Mouse (Mus musculus): Measurements from ENCODE around the gene Osbpl6. TPM values are rescaled to one million over a fixed set of nuclear protein-coding genes. Genes with fewer than 3 reads are reported as not detected.

Osbpl6 gene
- polyA plus RNA-seq (2015; fragmentation: Nextera tagmentation; extraction: Ambion mirVana), result 24.2 and 27.7 TPM in 2 replicates

DNA sequence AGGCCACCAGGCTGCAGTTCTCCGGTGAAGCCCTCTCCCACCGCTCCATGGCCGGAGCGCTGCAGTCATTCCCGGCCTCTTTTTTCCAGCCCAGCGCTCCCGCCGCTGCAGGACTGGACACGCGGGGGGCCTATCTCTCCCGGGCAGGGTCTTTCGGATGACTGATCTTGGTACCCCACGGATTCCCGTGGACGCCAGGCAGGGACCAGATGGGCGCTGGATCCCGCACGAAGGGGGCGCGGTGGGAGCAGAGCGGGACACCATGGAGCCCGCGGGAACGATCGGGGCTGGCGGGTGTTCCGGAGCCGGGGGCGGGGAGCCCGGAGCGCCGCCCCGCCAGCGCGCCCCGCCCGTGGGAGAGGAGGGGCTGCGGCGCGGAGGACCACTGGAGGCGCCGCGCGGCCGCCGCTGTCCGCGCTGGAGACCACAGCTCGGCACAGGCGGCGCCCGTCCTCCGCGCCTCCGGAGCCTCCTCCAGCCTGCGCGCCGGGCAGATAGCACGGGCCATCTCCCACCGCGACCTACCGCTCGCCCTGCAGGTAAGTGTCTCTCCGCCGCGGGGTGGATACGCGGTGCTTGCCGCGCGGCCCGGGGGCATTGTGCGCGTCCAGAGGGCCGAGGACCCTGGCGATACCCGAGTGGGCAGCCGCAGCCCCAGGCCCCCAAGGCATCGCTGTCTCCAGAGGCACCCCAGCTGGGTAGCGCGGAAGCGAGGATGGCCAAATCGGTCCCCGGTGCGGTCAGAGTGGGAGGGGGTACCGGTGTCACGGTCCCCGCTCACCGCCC lies at the start of gene Osbpl6:
Osbpl6 (plus strand) TSS at position 358 of the 786 bp plus-strand sequence.
- peak within 1 kb of the TSS; percentile 94 for H3K27ac ChIP-seq
- H3K27me3 ChIP-seq, result peaks cover 12% of the 10 kb centered on the region; the same call in 1 of the 2 replicates
- WGBS, result under 1% methylated on average over 68 of the region's 89 CpGs
- H3K4me3 ChIP-seq, result peak within 1 kb of the TSS; percentile 89
- no peaks in the 10 kb centered on the region for H3K36me3 ChIP-seq
- H3K4me1 ChIP-seq (replicated peaks), result peaks cover 11% of the 10 kb centered on the region
- no peaks in the 10 kb centered on the region for H3K9me3 ChIP-seq
- peak; percentile 95 for ATAC-seq (ENCODE audit: low FRiP score)
- peak within 1 kb of the TSS; percentile 95 for H3K9ac ChIP-seq
- peak within 1 kb of the TSS; percentile 79 for H3K4me2 ChIP-seq

- no peaks in the 10 kb centered on the region; the same call in 1 of the 2 replicates for H3K9me3 ChIP-seq
- no peaks in the 10 kb centered on the region for H3K4me1 ChIP-seq (replicated peaks)
- no peak within 1 kb of the TSS for H3K4me2 ChIP-seq
- no peak within 1 kb of the TSS for H3K27ac ChIP-seq
- no peak for ATAC-seq (ENCODE audit: low FRiP score)
- no peaks in the 10 kb centered on the region for H3K36me3 ChIP-seq
- no peak within 1 kb of the TSS for H3K9ac ChIP-seq
- no peak within 1 kb of the TSS for H3K4me3 ChIP-seq
- WGBS, result 88% methylated on average over 11 of the region's 11 CpGs
- H3K27me3 ChIP-seq, result no peaks in the 10 kb centered on the region
Measured at GRCm38 (mm10) chr2:76360226-76360625, 46.1 kb upstream of the Osbpl6 start, which contains the start of gene Cyct. Gene Cyct, minus strand, starts transcription at chr2:76360450.

GRCm38 (mm10) chr2:76362111-76362510 lies 44.2 kb upstream of the Osbpl6 start:
- Histone ChIP-seq H3K9me3 (no peaks in the 10 kb centered on the region; the same call in 1 of the 2 replicates), H3K4me1 (replicated peaks) (no peaks in the 10 kb centered on the region), H3K27me3 (no peaks in the 10 kb centered on the region), H3K36me3 (no peaks in the 10 kb centered on the region), H3K9ac (no peak overlapping the region), H3K4me2 (no peak overlapping the region), H3K4me3 (no peak overlapping the region), H3K27ac (no peak overlapping the region)
- WGBS, result 63% methylated on average over 2 of the region's 2 CpGs
- ATAC-seq (ENCODE audit: low FRiP score), result no peak

DNA sequence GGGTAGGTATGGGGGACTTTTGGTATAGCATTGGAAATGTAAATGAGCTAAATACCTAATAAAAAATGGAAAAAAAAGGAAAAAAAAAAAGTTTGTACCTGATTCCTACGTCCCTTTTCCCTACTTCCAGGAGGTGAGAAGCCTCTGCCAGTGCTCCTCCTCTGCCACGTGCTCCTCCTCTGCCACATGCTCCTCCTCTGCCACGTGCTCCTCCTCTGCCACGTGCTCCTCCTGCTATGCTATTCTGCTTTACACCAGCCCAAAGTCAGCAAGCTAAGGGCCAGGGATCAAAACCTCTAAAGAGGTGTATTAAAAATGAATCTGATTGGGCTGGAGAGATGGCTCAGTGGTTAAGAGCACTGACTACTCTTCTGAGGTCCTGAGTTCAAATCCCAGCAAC lies 40.5 kb upstream of the Osbpl6 start:
- no peak overlapping the region for H3K27ac ChIP-seq
- 74% methylated on average over 4 of the region's 4 CpGs for WGBS
- ATAC-seq (ENCODE audit: low FRiP score), result no peak
- H3K9ac ChIP-seq, result no peak overlapping the region
- peaks cover 9% of the 10 kb centered on the region for H3K4me1 ChIP-seq (replicated peaks)
- H3K27me3 ChIP-seq, result no peaks in the 10 kb centered on the region
- H3K36me3 ChIP-seq, result no peaks in the 10 kb centered on the region
- H3K9me3 ChIP-seq, result no peaks in the 10 kb centered on the region; the same call in 1 of the 2 replicates
- H3K4me3 ChIP-seq, result no peak overlapping the region
- H3K4me2 ChIP-seq, result no peak overlapping the region

DNA sequence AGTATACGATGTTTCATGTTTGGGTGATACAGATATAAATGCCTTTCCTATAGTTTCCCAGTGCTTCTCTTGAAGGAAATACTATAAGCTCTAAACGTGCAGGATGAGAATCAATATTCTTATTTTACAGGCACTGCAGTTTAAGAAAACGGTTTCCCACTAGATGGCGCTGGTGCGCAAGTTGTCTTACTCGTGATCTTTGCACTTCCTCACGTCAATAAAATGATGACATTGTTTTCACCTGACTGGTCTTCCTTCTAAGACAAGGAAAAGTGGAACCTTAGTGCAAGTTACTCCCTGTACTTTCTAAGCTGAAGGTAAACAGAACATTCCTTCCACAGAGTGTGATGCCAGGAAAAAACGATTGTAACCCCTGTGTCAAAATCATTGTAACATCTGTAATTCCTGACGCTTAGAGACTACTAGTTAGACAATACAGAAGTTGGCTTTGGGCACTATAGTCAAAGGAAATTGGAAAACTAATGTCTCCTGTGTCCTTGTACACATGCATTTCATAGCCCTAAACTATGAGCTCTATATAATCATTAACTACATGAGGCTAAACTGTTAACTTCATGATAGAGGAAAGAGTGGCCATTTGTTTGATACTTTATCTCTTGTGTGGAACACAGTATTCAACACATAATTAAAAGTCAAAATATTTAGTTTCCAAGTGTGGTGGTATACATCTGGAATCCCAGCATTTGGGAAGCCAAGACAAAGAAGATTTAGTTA lies 39.0 kb upstream of the Osbpl6 start:
- 16% methylated on average over 9 of the region's 9 CpGs for WGBS
- Histone ChIP-seq H3K4me3 (no peak overlapping the region), H3K4me1 (replicated peaks) (peaks cover 18% of the 10 kb centered on the region), H3K27ac (no peak overlapping the region), H3K36me3 (peaks cover 5% of the 10 kb centered on the region), H3K4me2 (no peak overlapping the region), H3K9me3 (no peaks in the 10 kb centered on the region; the same call in 1 of the 2 replicates), H3K9ac (no peak overlapping the region), H3K27me3 (no peaks in the 10 kb centered on the region)
- no peak for ATAC-seq (ENCODE audit: low FRiP score)

GRCm38 (mm10) chr2:76368861-76369660 lies 37.2 kb upstream of the Osbpl6 start:
- Histone ChIP-seq H3K9me3 (no peaks in the 10 kb centered on the region), H3K4me3 (no peak overlapping the region), H3K4me1 (replicated peaks) (peaks cover 18% of the 10 kb centered on the region), H3K27me3 (no peaks in the 10 kb centered on the region), H3K9ac (no peak overlapping the region), H3K4me2 (no peak overlapping the region), H3K27ac (no peak overlapping the region), H3K36me3 (peaks cover 19% of the 10 kb centered on the region)
- ATAC-seq (ENCODE audit: low FRiP score), result no peak
- WGBS, result 79% methylated on average over 13 of the region's 13 CpGs

GRCm38 (mm10) chr2:76369821-76370655 lies 36.3 kb upstream of the Osbpl6 start, which contains the start of gene Rbm45:
Gene Rbm45, plus strand, starts transcription at chr2:76369984.
- WGBS, result under 1% methylated on average over 61 of the region's 61 CpGs
- H3K36me3 ChIP-seq, result peaks cover 29% of the 10 kb centered on the region
- H3K4me3 ChIP-seq, result peak within 1 kb of the TSS; percentile 98
- peak; percentile 91 for ATAC-seq (ENCODE audit: low FRiP score)
- H3K9me3 ChIP-seq, result no peaks in the 10 kb centered on the region
- H3K4me1 ChIP-seq (replicated peaks), result peaks cover 18% of the 10 kb centered on the region
- peak within 1 kb of the TSS; percentile 98 for H3K4me2 ChIP-seq
- peak within 1 kb of the TSS; percentile 94 for H3K9ac ChIP-seq
- no peaks in the 10 kb centered on the region for H3K27me3 ChIP-seq
- H3K27ac ChIP-seq, result peak within 1 kb of the TSS; percentile 83

- H3K36me3 ChIP-seq, result peaks cover 35% of the 10 kb centered on the region
- H3K4me1 ChIP-seq (replicated peaks), result peaks cover 18% of the 10 kb centered on the region
- H3K27me3 ChIP-seq, result no peaks in the 10 kb centered on the region
- ATAC-seq (ENCODE audit: low FRiP score), result no peak
- H3K9me3 ChIP-seq, result no peaks in the 10 kb centered on the region
- peak overlapping the region; percentile 94 for H3K9ac ChIP-seq
- H3K4me2 ChIP-seq, result peak overlapping the region; percentile 98
- peak overlapping the region; percentile 83; the same call in 1 of the 2 replicates for H3K27ac ChIP-seq
- peak overlapping the region; percentile 98 for H3K4me3 ChIP-seq
- WGBS, result 5% methylated on average over 7 of the region's 7 CpGs
Measured at GRCm38 (mm10) chr2:76370656-76370922, 35.7 kb upstream of the Osbpl6 start.

DNA sequence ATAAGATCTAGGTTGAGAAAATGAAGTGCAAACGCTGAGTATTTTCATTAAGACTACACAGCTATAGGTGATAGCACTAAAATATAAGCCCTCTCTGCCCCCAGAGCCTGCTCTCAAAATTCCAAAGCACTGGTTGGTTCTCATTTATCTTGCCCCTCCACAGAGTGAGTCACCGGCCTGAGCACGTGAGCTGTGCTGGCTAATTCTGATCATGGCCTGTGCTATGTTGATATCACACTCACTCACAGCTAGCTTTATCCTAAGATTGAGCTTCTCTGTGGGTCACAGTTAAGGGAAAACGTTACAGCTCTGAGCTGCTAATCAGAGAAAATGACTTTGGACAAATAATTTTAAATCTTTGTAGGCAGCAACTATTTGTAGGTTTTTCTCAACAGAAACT lies 34.1 kb upstream of the Osbpl6 start:
- ATAC-seq (ENCODE audit: low FRiP score), result no peak
- Histone ChIP-seq H3K27ac (no peak overlapping the region), H3K36me3 (peaks cover 46% of the 10 kb centered on the region), H3K27me3 (no peaks in the 10 kb centered on the region), H3K9me3 (no peaks in the 10 kb centered on the region), H3K9ac (no peak overlapping the region), H3K4me2 (no peak overlapping the region), H3K4me3 (no peak overlapping the region), H3K4me1 (replicated peaks) (peaks cover 18% of the 10 kb centered on the region)
- 91% methylated on average over 4 of the region's 4 CpGs for WGBS

DNA sequence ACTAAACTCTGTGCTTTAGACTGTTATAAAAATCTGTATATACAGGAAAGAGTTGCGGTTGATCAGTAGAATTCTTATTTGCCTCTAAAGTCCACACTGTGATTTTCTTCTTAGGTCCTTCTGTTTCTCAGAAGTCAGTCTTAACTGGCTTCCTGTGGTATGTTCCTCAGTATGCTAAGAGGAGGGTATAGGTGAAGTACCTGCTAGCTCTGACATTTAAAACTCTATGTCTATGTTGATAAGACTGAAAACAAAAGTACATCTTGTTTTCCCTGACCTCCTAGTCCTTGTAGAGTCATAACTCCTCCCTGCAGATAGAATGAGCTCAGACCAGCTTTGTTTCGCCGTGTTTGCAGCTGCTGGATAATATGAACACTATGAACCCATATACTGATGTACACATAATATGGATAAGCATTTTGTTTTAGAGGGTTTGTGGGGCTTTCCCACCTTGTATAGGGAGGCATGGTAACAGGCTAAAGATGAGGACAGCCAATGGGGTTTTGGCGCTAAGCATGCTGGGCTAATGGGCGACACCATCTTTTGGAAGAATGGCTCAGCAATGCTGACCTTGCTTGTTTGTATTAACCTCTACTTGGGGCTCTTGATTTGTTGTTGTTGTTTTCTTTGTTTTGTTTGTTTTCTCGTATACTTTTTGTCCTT lies 31.6 kb upstream of the Osbpl6 start:
- no peak overlapping the region for H3K4me3 ChIP-seq
- 95% methylated on average over 6 of the region's 6 CpGs for WGBS
- H3K4me1 ChIP-seq (replicated peaks), result peaks cover 14% of the 10 kb centered on the region
- H3K9me3 ChIP-seq, result no peaks in the 10 kb centered on the region
- no peak overlapping the region for H3K9ac ChIP-seq
- peaks cover 66% of the 10 kb centered on the region for H3K36me3 ChIP-seq
- H3K27ac ChIP-seq, result no peak overlapping the region
- ATAC-seq (ENCODE audit: low FRiP score), result no peak
- no peaks in the 10 kb centered on the region for H3K27me3 ChIP-seq
- H3K4me2 ChIP-seq, result no peak overlapping the region

DNA sequence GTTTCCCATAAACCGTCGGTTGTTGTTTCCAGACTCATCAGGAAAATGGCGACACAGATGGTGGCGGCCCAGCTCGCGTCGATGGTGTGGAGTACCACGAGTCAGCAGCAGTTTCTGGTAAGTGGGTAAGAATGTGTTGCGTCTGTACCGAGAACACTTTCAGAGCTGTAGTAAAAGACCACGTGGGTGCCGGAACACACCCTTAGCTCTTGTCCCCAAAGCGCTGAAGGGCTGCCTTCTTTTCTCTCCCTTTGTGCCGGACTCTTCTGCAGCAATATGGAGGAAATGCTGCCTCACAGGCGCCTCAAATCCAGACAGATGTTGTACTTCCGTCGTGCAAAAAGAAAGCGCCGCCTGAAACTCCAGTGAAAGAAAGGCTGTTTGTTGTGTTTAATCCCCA lies 27.7 kb upstream of the Osbpl6 start:
- 96% methylated on average over 19 of the region's 19 CpGs for WGBS
- H3K4me2 ChIP-seq, result no peak overlapping the region
- no peak for ATAC-seq (ENCODE audit: low FRiP score)
- no peak overlapping the region for H3K27ac ChIP-seq
- no peaks in the 10 kb centered on the region for H3K27me3 ChIP-seq
- H3K9me3 ChIP-seq, result no peaks in the 10 kb centered on the region
- no peaks in the 10 kb centered on the region for H3K4me1 ChIP-seq (replicated peaks)
- H3K36me3 ChIP-seq, result peaks cover 84% of the 10 kb centered on the region
- H3K9ac ChIP-seq, result no peak overlapping the region
- H3K4me3 ChIP-seq, result no peak overlapping the region
